Mouse (Mus musculus) cerebellum, postnatal 25 days (tissue): ENCODE results near the gene Cog6.
A peak's percentile ranks its signal among the peaks of the same experiment; 100 is the strongest.

Experiments used
- DNase-seq, 2 experiments: peaks; one replicate each; pipeline ENCODE4 v3.0.0; 2021; ENCODE audit warnings: mixed read lengths in 2 of 2

Gene Cog6

GRCm38 (mm10) chr3:52960951-52961350 is 56.1 kb downstream of the Cog6 start:
- DNase-seq: no peak

GRCm38 (mm10) chr3:52958444-52959120 is 58.5 kb downstream of the Cog6 start:
- no peak for DNase-seq

- no peak for DNase-seq
Observed at GRCm38 (mm10) chr3:52957861-52958260, 59.2 kb downstream of the Cog6 start.

- no peak for DNase-seq
Observed at GRCm38 (mm10) chr3:52956236-52956635, 60.8 kb downstream of the Cog6 start.

GRCm38 (mm10) chr3:52955481-52956019 is 61.5 kb downstream of the Cog6 start:
- no peak for DNase-seq

- DNase-seq: no peak
Observed at GRCm38 (mm10) chr3:52954656-52955055, 62.4 kb downstream of the Cog6 start.

- no peak for DNase-seq
Observed at GRCm38 (mm10) chr3:52953831-52954230, 63.2 kb downstream of the Cog6 start.

- no peak for DNase-seq
Observed at GRCm38 (mm10) chr3:52948824-52949223, 68.2 kb downstream of the Cog6 start.

GRCm38 (mm10) chr3:52947444-52947843 is 69.6 kb downstream of the Cog6 start:
- DNase-seq: no peak

GRCm38 (mm10) chr3:52940832-52941468 is 76.1 kb downstream of the Cog6 start:
- peak; percentile 79 to 89 for DNase-seq

- peak; percentile 81 to 89 for DNase-seq
Observed at GRCm38 (mm10) chr3:52938398-52938797, 78.6 kb downstream of the Cog6 start.

- DNase-seq: peak in 1 of 2 experiments; percentile 40
Observed at GRCm38 (mm10) chr3:52937739-52938306, 79.2 kb downstream of the Cog6 start.

GRCm38 (mm10) chr3:52931956-52932355 is 85.1 kb downstream of the Cog6 start:
- no peak for DNase-seq
